In genomic region chr4:124272002-124272401, GRCm38 (mm10) we compare ENCODE assay signal across 18 mouse cellular contexts.
DNase-seq lines count a peak whose midpoint lies in the region; ATAC-seq and TF ChIP-seq lines count a peak whose summit lies in the region.
"Had no signal": no experiment of that assay in that cellular context is flagged by ENCODE, and none has a peak within 500 bp of the region (broad histone marks: within the 10 kb centered on the region; RNA-seq: fewer than 3 reads in every experiment).

No protein-coding gene starts in this region.

- no peaks in the 10 kb centered on the region for H3K9me3 ChIP-seq in heart, embryonic 10.5 days
- no peaks in the 10 kb centered on the region for H3K9me3 ChIP-seq in hindbrain, embryonic 12.5 days (replicated peaks)
- no peaks in the 10 kb centered on the region for H3K9me3 ChIP-seq in liver, postnatal 0 days (ENCODE audit: low read length)
- H3K9me3 ChIP-seq: embryonic facial prominence, embryonic 10.5 days; embryonic facial prominence, embryonic 12.5 days had no signal

- no peaks in the 10 kb centered on the region for H3K36me3 ChIP-seq in heart, embryonic 10.5 days
- no peaks in the 10 kb centered on the region for H3K36me3 ChIP-seq in hindbrain, embryonic 12.5 days
- H3K36me3 ChIP-seq in liver, postnatal 0 days (replicated peaks; ENCODE audit: insufficient read depth, low read length), result no peaks in the 10 kb centered on the region
- H3K36me3 ChIP-seq: embryonic facial prominence, embryonic 10.5 days; embryonic facial prominence, embryonic 12.5 days had no signal

- TF ChIP-seq EP300 in liver, postnatal 0 days (IDR thresholded peaks at IDR 0.05; ENCODE audit: low read depth), result no peak

- peaks cover 24% of the 10 kb centered on the region; the same call in 1 of the 2 replicates for H3K27me3 ChIP-seq in heart, embryonic 10.5 days (ENCODE audit: insufficient read depth, poor library complexity, severe bottlenecking)
- H3K27me3 ChIP-seq in hindbrain, embryonic 12.5 days, result peaks cover 22% of the 10 kb centered on the region; the same call in 1 of the 2 replicates
- peaks cover 9% of the 10 kb centered on the region for H3K27me3 ChIP-seq in liver, postnatal 0 days (ENCODE audit: insufficient read depth, low read length)

- ATAC-seq in megakaryocyte, adult 5-6 weeks (ENCODE audit: poor library complexity, severe bottlenecking), result 0 out of 2 replicates have a peak, but pooled peaks have one; percentile 30
- ATAC-seq in hindbrain, embryonic 12.5 days (ENCODE audit: low FRiP score), result no peak
- no peak for ATAC-seq in liver, postnatal 0 days
- ATAC-seq: forebrain, embryonic 14.5 days; forebrain, embryonic 16.5 days had no signal

- WGBS in heart, embryonic 10.5 days, result 74% methylated on average over 2 of the region's 2 CpGs
- WGBS in hindbrain, embryonic 12.5 days, result 80% methylated on average over 2 of the region's 2 CpGs
- 47% methylated on average over 2 of the region's 2 CpGs for WGBS in liver, postnatal 0 days (ENCODE audit: insufficient replicate concordance)

- H3K4me2 ChIP-seq in hindbrain, embryonic 12.5 days (replicated peaks), result no peak overlapping the region
- no peak overlapping the region for H3K4me2 ChIP-seq in liver, postnatal 0 days (ENCODE audit: low read depth, low read length)
- H3K4me2 ChIP-seq: embryonic facial prominence, embryonic 12.5 days had no signal

- TF ChIP-seq CTCF in liver, postnatal 0 days (IDR thresholded peaks at IDR 0.05; ENCODE audit: low read depth), result no peak

- no peak overlapping the region for H3K9ac ChIP-seq in hindbrain, embryonic 12.5 days
- no peak overlapping the region for H3K9ac ChIP-seq in liver, postnatal 0 days (replicated peaks)
- H3K9ac ChIP-seq: embryonic facial prominence, embryonic 12.5 days had no signal

- H3K4me3 ChIP-seq in heart, embryonic 10.5 days, result no peak overlapping the region
- no peak overlapping the region for H3K4me3 ChIP-seq in hindbrain, embryonic 12.5 days
- no peak overlapping the region for H3K4me3 ChIP-seq in liver, postnatal 0 days (ENCODE audit: low read depth, low read length)
- H3K4me3 ChIP-seq: embryonic facial prominence, embryonic 10.5 days; embryonic facial prominence, embryonic 12.5 days had no signal

- peaks cover 5% of the 10 kb centered on the region; the same call in 1 of the 2 replicates for H3K4me1 ChIP-seq in heart, embryonic 10.5 days
- H3K4me1 ChIP-seq in hindbrain, embryonic 12.5 days, result peaks cover 12% of the 10 kb centered on the region
- H3K4me1 ChIP-seq in liver, postnatal 0 days (ENCODE audit: insufficient read depth), result peaks cover 1% of the 10 kb centered on the region; the same call in 1 of the 2 replicates

- peak; percentile 14 for DNase-seq in heart, adult 8-10 months (ENCODE audit: low spot score)
- DNase-seq in heart, embryonic 10.5 days (ENCODE audit: low spot score), result no peak
- DNase-seq in liver, postnatal 0 days, result no peak
- DNase-seq: adrenal gland, adult 2 months; adrenal gland, postnatal 10 days; adrenal gland, postnatal 25 days; cerebellum, adult 11 months; cerebellum, adult 18-20 months; cerebellum, adult 8-10 months; cerebellum, adult 9-11 months; cerebellum, postnatal 14 days; cerebellum, postnatal 36 days had no signal

- no peak overlapping the region for H3K27ac ChIP-seq in heart, embryonic 10.5 days
- no peak overlapping the region for H3K27ac ChIP-seq in hindbrain, embryonic 12.5 days
- H3K27ac ChIP-seq in liver, postnatal 0 days (ENCODE audit: low read depth), result no peak overlapping the region
- H3K27ac ChIP-seq: embryonic facial prominence, embryonic 10.5 days; embryonic facial prominence, embryonic 12.5 days had no signal
